Mouse (Mus musculus) embryonic facial prominence, embryonic 14.5 days (tissue): ENCODE results near the gene Ifrd1. TPM values are rescaled to one million over a fixed set of nuclear protein-coding genes. Genes with fewer than 3 reads are reported as not detected.

Source experiments
- ATAC-seq: fragments of 200-750 bp; cut with Nextera tagmentation; 2 replicates; pipeline ENCODE4 v1.8.0; 2017; ENCODE audit warnings: low read depth, moderate number of reproducible peaks, moderate TSS enrichment
- DNase-seq: peaks from one replicate; pipeline ENCODE4 v3.0.0-alpha.2; 2015; ENCODE audit warnings: low spot score
- H3K27ac ChIP-seq: fragments of 300-500 bp; sonication (generic); replicated peaks from 2 replicates; pipeline ENCODE4 v1.5.1; 2014; ENCODE audit warnings: low read depth, mild to moderate bottlenecking, low read length, moderate library complexity
- H3K27me3 ChIP-seq: fragments of 300-500 bp; sonication (generic); replicated peaks from 2 replicates; pipeline ENCODE4 v1.6.1; 2014; ENCODE audit warnings: low read length; ENCODE audit not compliant: control insufficient read depth, insufficient read depth
- H3K36me3 ChIP-seq: fragments of 300-500 bp; sonication (generic); 2 replicates; pipeline ENCODE4 v1.6.1; 2014; ENCODE audit warnings: low read length, mixed read lengths; ENCODE audit not compliant: control insufficient read depth, insufficient read depth
- H3K4me1 ChIP-seq: fragments of 300-500 bp; sonication (generic); 2 replicates; pipeline ENCODE4 v1.6.1; 2014; ENCODE audit warnings: antibody characterized with exemption, low read length; ENCODE audit not compliant: control insufficient read depth, insufficient read depth
- H3K4me2 ChIP-seq: fragments of 300-500 bp; sonication (generic); 2 replicates; pipeline ENCODE4 v1.6.1; 2014; ENCODE audit warnings: low read depth, mild to moderate bottlenecking, low read length, moderate library complexity, mixed read lengths
- H3K4me3 ChIP-seq: fragments of 300-500 bp; sonication (generic); 2 replicates; pipeline ENCODE4 v1.5.1; 2014; ENCODE audit warnings: low read depth, mild to moderate bottlenecking, low read length
- H3K9ac ChIP-seq: fragments of 300-500 bp; sonication (generic); 2 replicates; pipeline ENCODE4 v1.6.1; 2014; ENCODE audit warnings: low read depth, mild to moderate bottlenecking, low read length, moderate library complexity, mixed read lengths
- H3K9me3 ChIP-seq: fragments of 300-500 bp; sonication (generic); 2 replicates; pipeline ENCODE4 v1.6.1; 2016; ENCODE audit warnings: low read length; ENCODE audit not compliant: control insufficient read depth
- WGBS: fragments of 180-500 bp; shearing (Covaris S2); extraction: QIAGEN DNeasy Blood & Tissue Kit; methylation state at CpG from one replicate; pipeline ENCODE4 v1.1.7; 2014; 5-methylcytosine and 5-hydroxymethylcytosine counted together
- polyA plus RNA-seq: library from polyadenylated mRNA; unstranded; fragments of >200 nt; fragmentation: Nextera tagmentation; extraction: Ambion mirVana; gene quantifications from 2 replicates; pipeline ENCODE4 v1.2.1, GENCODE M21; 2014

Gene Ifrd1
- polyA plus RNA-seq, 1 experiment from 2014 or later = 127 TPM

DNA sequence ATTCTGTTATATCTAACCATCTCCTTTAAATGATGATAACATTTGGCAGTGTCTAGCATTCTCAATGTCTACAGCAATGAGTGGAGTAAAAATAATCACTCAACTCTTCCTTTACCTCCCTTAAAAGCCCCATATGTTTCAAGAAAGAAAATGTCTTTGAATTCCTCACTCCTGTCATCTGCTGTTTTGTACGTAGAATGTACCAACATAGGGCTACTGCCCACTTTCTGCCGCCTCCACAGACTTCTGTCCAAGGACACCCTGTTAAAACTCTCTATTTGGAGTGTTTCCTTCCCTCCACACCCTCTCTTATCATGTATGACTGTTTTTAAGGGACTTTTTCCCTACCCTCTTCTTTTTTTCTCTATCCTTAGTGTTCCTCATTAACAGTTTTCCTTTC is 16.7 kb downstream of the Ifrd1 start:
- no peak overlapping the region for H3K27ac ChIP-seq
- no peak overlapping the region for H3K4me2 ChIP-seq
- no peaks in the 10 kb centered on the region for H3K4me1 ChIP-seq
- DNase-seq (no peak), ATAC-seq (no peak)
- H3K36me3 ChIP-seq = no peaks in the 10 kb centered on the region
- H3K9me3 ChIP-seq = no peaks in the 10 kb centered on the region
- no peaks in the 10 kb centered on the region for H3K27me3 ChIP-seq
- no peak overlapping the region for H3K9ac ChIP-seq
- H3K4me3 ChIP-seq = no peak overlapping the region
- WGBS = 92% methylated on average over 2 of the region's 2 CpGs

DNA sequence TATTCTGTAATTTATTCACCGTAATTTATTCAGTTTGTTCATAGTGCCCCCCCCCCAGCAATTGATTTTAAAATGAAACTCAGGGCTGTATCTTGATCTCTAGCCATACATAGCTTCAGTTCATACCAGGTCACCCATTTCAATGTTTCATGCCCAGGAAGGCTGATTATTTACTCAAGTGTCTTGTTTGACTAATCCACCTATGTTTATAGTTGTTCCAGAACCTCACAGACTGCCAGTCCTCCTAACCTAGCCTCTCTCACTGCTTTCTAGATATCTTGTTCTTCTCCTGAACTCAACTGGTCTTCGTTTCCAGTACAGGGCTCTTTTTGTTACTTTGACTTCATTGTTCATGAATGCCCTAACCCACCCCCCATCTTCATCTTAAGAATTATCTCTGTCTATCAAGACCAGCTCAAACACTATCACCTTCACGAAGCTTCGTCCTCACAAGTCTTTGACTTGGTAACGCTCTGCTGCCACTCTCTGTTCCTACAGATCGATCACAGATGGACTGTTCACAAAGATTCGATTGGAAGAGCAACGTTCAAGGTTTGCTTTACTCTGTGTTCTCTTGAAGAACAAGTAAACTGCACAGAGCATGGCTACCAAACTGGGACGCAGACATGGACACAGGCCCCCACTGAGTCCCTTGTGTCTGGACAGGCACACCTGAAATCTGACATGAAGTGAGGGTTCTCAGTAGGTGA is 24.0 kb downstream of the Ifrd1 start:
- no peak overlapping the region for H3K9ac ChIP-seq
- no peaks in the 10 kb centered on the region for H3K36me3 ChIP-seq
- ATAC-seq (no peak), DNase-seq (no peak)
- H3K27ac ChIP-seq = no peak overlapping the region
- 96% methylated on average over 9 of the region's 9 CpGs for WGBS
- no peaks in the 10 kb centered on the region for H3K27me3 ChIP-seq
- no peak overlapping the region for H3K4me3 ChIP-seq
- peaks cover 26% of the 10 kb centered on the region for H3K4me1 ChIP-seq
- H3K4me2 ChIP-seq = no peak overlapping the region
- H3K9me3 ChIP-seq = no peaks in the 10 kb centered on the region

DNA sequence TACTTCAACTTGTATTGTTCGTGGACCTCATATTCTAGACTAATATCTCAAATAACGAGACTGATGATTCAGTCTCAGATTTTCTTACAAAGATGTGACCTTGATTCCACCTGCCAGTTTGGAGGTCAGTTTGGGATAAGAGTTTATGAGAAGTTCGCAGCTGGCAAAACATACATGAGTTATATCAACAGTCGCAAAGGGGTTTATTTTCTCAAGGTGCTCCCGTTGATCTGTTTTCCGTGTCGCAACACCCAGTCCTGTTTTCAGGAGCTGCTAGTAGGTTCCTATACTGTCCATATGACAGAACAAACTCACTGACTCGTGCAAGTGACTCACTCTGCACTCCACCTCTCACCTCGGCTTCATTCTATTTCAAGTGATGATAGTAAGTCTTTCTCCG is 24.6 kb downstream of the Ifrd1 start:
- ATAC-seq = no peak
- H3K27ac ChIP-seq = peak overlapping the region; percentile 79
- H3K27me3 ChIP-seq = no peaks in the 10 kb centered on the region
- no peaks in the 10 kb centered on the region for H3K9me3 ChIP-seq
- no peaks in the 10 kb centered on the region for H3K36me3 ChIP-seq
- H3K4me1 ChIP-seq = peaks cover 26% of the 10 kb centered on the region
- peak overlapping the region; percentile 100 for H3K4me3 ChIP-seq
- peak overlapping the region; percentile 61 for H3K9ac ChIP-seq
- 55% methylated on average over 10 of the region's 10 CpGs for WGBS
- peak; percentile 10 for DNase-seq
- peak overlapping the region; percentile 83 for H3K4me2 ChIP-seq

DNA sequence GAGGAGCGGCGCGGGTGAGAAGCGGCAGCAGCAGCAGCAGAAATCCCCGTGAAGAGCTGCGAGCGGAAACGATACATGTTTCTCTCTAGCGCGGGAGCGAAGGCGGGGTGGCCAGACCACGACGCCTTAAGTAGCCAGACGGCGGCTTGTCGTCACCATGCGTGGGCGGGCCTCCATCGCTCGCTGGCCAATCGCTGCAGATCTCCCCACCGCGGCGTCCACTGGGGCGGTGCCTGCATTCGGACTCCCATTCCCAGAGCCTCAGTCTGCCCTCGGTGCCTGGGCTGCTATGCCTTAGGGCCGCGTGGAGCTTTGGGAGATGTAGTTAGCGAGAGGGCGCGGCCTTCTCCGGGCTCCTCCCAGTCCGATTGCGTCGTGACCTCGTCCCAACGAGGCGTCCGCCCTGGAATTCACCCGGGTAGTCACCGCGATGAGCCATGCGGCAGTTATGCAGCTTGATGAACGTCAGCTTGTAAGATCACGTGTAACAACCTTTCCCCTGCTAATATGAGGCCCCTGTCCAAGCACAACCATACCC is 25.2 kb downstream of the Ifrd1 start:
- no peaks in the 10 kb centered on the region for H3K36me3 ChIP-seq
- ATAC-seq = peak; percentile 99
- H3K27ac ChIP-seq = peak overlapping the region; percentile 98
- whole genome bisulfite sequencing = under 1% methylated on average over 37 of the region's 47 CpGs
- peak overlapping the region; percentile 100 for H3K4me3 ChIP-seq
- no peaks in the 10 kb centered on the region for H3K9me3 ChIP-seq
- peak; percentile 100 for DNase-seq
- H3K9ac ChIP-seq = peak overlapping the region; percentile 94
- H3K4me2 ChIP-seq = peak overlapping the region; percentile 83
- peaks cover 26% of the 10 kb centered on the region for H3K4me1 ChIP-seq
- H3K27me3 ChIP-seq = no peaks in the 10 kb centered on the region

DNA sequence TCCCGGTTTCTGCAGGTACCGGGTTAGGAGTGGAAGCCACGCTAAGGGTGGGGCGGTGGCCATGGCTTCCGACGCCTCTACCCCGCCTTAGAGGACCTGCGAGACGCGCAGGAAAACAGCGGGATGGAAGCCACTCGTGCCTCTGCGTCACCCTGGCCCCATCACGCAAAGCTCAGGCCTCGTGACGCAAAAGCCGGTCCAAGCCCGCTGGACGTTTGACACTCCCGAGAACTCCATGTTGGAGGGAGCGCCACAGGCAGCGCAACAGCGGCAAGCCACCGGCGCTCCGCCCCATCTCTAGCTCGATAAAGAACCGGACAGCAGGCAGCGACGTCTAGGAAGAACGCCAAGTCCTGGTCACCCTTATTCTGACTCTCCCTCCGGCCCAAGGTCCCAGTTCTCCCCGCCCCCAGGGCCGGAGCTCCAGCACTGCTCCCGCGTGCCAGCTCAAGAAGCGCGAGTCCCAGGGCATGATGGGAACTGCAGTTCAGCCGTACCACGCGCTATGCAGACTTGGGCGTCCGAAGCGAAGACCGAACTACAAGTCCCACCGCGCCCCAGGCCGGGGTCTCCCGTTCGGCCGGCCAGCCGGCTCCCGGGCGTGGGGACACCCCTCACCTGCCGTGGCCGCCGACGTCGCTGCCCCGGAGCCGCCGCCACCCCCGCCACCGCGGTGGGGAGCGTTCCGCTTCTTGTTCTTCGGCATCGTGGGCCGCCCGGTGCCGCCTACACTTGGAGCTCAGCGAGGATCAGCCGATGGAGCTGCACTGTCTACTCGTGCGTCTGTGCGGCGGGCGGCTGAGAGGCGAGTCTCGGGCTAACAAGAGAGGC is 25.8 kb downstream of the Ifrd1 start:
- ATAC-seq = peak; percentile 95
- under 1% methylated on average over 60 of the region's 81 CpGs for WGBS

DNA sequence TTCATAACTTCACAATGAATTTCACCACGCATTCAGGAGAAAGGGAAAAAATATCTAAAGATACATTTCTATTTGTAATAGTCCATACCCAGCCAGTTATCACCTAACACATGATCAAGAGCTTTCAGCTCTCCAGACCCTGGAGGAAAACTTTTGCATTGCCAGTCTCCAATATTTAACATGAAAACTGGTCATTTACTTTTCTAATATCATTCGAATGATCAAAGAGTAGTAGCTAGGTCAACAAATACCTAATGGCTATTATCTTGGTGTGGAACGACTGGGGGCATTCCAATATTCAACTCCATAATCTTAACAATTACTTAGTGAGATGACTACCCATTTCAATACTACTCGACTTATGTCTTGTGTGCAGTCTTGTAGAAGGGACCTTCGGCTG is 26.7 kb downstream of the Ifrd1 start:
- Histone ChIP-seq H3K27me3 (no peaks in the 10 kb centered on the region), H3K4me1 (peaks cover 26% of the 10 kb centered on the region), H3K27ac (no peak overlapping the region; the same call in 1 of the 2 replicates), H3K9me3 (no peaks in the 10 kb centered on the region), H3K9ac (peak overlapping the region; percentile 94), H3K4me3 (peak overlapping the region; percentile 100), H3K36me3 (peaks cover 6% of the 10 kb centered on the region), H3K4me2 (peak overlapping the region; percentile 57)
- ATAC-seq (no peak), DNase-seq (no peak)
- 15% methylated on average over 5 of the region's 5 CpGs for WGBS

More for the DNA sequence above, 25.8 kb downstream of the Ifrd1 start:
- Histone ChIP-seq H3K4me2 (peak overlapping the region; percentile 57), H3K4me3 (peak overlapping the region; percentile 100), H3K9me3 (no peaks in the 10 kb centered on the region), H3K4me1 (peaks cover 26% of the 10 kb centered on the region), H3K27me3 (no peaks in the 10 kb centered on the region), H3K27ac (peak overlapping the region; percentile 98), H3K36me3 (no peaks in the 10 kb centered on the region), H3K9ac (peak overlapping the region; percentile 94)
- peak; percentile 99 for DNase-seq

DNA sequence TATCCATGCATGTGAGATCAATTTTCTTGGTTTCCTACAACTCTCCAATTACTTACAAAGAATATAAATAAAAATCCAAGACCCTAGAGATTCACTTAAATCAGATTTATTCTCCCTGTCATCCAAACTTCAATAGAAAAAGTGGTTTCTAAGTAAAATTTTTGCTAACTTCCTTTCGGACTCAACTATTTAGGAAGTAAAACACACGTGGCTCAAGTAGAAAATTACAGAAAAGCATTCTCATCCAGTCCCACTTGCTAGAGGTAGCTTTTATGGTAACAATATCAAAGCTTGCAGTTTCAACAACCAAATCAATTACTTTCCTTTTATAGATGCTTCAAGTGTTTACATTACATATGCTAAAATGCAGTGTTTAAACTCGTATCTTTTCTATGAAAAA is 27.4 kb downstream of the Ifrd1 start:
- ATAC-seq = no peak

DNA sequence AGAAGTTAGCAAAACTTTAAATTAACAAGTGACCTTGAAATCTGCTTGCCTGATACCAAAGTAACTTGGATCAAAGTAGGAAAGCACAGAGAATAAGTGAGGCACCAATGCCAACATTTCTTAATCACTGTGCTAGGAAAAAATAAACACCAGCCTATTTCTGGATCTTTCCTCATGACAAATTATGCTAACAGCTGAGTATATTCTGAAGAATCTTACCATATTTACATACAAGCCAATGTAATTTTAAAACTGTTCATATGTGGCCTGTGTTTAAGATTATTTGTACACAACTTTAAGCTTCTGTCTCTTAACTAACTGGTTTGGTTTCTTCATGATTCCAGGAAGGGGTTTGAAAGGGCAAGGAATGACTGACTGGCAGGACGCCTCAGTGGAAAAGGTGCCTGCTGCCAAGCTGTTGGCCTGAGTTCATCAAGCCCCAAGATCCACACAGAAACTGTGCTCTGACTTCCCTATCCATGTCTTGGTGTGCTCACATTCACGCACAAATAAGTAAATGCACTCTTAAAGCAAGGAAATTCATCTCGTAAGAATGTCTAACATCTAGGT is 28.2 kb downstream of the Ifrd1 start:
- Histone ChIP-seq H3K4me1 (peaks cover 26% of the 10 kb centered on the region), H3K9me3 (no peaks in the 10 kb centered on the region), H3K27me3 (no peaks in the 10 kb centered on the region), H3K4me3 (peak overlapping the region; percentile 100), H3K4me2 (peak overlapping the region; percentile 57), H3K9ac (peak overlapping the region; percentile 94; the same call in 1 of the 2 replicates), H3K36me3 (peaks cover 20% of the 10 kb centered on the region), H3K27ac (no peak overlapping the region; the same call in 1 of the 2 replicates)
- DNase-seq (peak; percentile 29), ATAC-seq (no peak)
- WGBS = 40% methylated on average over 3 of the region's 3 CpGs

More for the DNA sequence above, 27.4 kb downstream of the Ifrd1 start:
- no peaks in the 10 kb centered on the region for H3K9me3 ChIP-seq
- H3K27ac ChIP-seq = no peak overlapping the region
- no peaks in the 10 kb centered on the region for H3K27me3 ChIP-seq
- peaks cover 12% of the 10 kb centered on the region for H3K36me3 ChIP-seq
- WGBS = 13% methylated on average over 3 of the region's 3 CpGs
- peak overlapping the region; percentile 57 for H3K4me2 ChIP-seq
- peaks cover 26% of the 10 kb centered on the region for H3K4me1 ChIP-seq
- no peak for DNase-seq
- peak overlapping the region; percentile 100 for H3K4me3 ChIP-seq
- H3K9ac ChIP-seq = peak overlapping the region; percentile 94
